Mouse (Mus musculus): ENCODE measurements at regions not wholly inside any gene's neighbourhood (a gene's known extent, or its start where the extent isn't known, plus 50 kb on each side); places are given as distances from the start of the nearest gene placed in this dataset.

GRCm38 (mm10) chr12:74527190-74527621 lies 211.0 kb upstream of the Gm11042 start:
- no peak for DNase-seq (ENCODE audit: low read depth, low spot score)
- WGBS = 70% methylated on average over 2 of the region's 2 CpGs

- DNase-seq (ENCODE audit: low read depth, low spot score) = no peak
These were observed 207.8 kb upstream of the Gm11042 start for GRCm38 (mm10) chr12:74523988-74524387.

- no peak for DNase-seq (ENCODE audit: low read depth, low spot score)
These were observed 201.8 kb upstream of the Gm11042 start for GRCm38 (mm10) chr12:74518032-74518431.

GRCm38 (mm10) chr12:74516527-74516926 lies 200.3 kb upstream of the Gm11042 start:
- DNase-seq (ENCODE audit: low read depth, low spot score) = no peak
- WGBS = 72% methylated on average over 3 of the region's 3 CpGs

More at GRCm38 (mm10) chr12:74518032-74518431, 201.8 kb upstream of the Gm11042 start:
- 94% methylated on average over 6 of the region's 6 CpGs for WGBS

- WGBS = 65% methylated on average over 2 of the region's 2 CpGs
- no peak for DNase-seq (ENCODE audit: low read depth, low spot score)
These were observed 186.6 kb upstream of the Gm11042 start for GRCm38 (mm10) chr12:74502791-74503190.

DNA sequence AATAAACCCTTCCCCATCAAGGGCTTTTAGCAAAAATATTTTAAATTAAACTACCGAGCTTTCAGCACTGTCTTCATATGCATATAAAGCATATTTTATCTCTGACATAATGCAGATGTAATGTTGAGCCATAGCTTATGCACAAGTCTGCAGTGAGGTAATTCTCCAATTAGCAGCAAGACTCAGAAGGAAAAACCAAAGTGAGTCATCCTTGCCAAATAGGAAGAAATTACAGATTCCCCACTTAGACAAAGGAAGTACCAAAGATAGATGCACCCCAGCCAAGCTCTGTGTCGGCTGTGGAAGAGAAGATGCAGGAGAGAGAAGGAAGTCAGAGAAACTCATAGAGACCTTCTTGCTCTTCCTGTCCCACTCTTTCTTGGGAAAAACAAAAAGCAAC lies 161.4 kb upstream of the Gm11042 start:
- WGBS = 54% methylated on average over 2 of the region's 2 CpGs
- DNase-seq (ENCODE audit: low read depth, low spot score) = no peak

DNA sequence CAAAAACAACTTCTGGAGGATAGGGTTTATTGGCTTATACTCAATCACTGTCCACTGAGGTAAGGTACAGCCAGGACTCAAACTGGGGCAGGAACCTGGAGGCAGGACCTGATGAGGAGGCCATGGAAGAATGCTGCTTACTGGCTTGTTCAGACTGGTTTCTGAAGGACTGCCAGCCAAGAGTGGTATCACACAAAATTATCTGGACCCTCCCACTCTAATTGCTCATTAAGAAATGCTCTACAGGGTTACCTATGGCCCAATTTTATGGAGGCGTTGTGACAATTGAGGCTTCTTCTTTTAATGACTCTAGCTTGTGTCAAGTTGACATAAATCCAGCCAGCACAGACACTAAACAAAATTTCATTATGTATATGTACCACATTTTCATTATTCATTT lies 158.5 kb upstream of the Gm11042 start:
- no peak for DNase-seq (ENCODE audit: low read depth, low spot score)
- WGBS = 87% methylated on average over 1 of the region's 1 CpGs

GRCm38 (mm10) chr12:74458521-74458920 lies 142.3 kb upstream of the Gm11042 start:
- WGBS = 25% methylated on average over 4 of the region's 4 CpGs
- DNase-seq (ENCODE audit: low read depth, low spot score) = no peak

- DNase-seq (ENCODE audit: low read depth, low spot score) = no peak
These were observed 136.3 kb upstream of the Gm11042 start for GRCm38 (mm10) chr12:74452375-74453090.

GRCm38 (mm10) chr12:74448248-74448647 lies 132.1 kb upstream of the Gm11042 start:
- WGBS = 70% methylated on average over 4 of the region's 4 CpGs
- DNase-seq (ENCODE audit: low read depth, low spot score) = no peak

More at GRCm38 (mm10) chr12:74452375-74453090, 136.3 kb upstream of the Gm11042 start:
- WGBS = 57% methylated on average over 4 of the region's 4 CpGs

GRCm38 (mm10) chr12:74434874-74435273 lies 118.7 kb upstream of the Gm11042 start:
- WGBS = 76% methylated on average over 4 of the region's 4 CpGs

DNA sequence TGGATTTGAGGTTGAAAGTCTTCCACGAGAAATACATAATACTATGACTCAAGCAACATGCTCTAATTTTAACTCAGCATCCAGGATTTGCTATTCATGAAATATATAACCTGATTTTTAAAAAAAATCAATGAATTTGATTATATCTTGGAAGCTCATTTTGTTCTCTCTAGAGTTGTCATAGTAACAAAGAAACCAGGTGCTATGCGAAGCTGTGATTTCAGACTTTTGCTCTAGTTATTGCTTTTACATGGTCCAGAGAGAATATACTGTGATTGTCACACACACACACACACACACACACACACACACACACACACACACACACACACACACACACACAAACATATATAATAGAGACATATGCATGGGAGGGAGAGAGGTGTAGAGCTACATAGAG lies 98.5 kb upstream of the Gm11042 start:
- no peak for DNase-seq (ENCODE audit: low read depth, low spot score)
- WGBS = 88% methylated on average over 2 of the region's 2 CpGs

More at GRCm38 (mm10) chr12:74434874-74435273, 118.7 kb upstream of the Gm11042 start:
- no peak for DNase-seq (ENCODE audit: low read depth, low spot score)

DNA sequence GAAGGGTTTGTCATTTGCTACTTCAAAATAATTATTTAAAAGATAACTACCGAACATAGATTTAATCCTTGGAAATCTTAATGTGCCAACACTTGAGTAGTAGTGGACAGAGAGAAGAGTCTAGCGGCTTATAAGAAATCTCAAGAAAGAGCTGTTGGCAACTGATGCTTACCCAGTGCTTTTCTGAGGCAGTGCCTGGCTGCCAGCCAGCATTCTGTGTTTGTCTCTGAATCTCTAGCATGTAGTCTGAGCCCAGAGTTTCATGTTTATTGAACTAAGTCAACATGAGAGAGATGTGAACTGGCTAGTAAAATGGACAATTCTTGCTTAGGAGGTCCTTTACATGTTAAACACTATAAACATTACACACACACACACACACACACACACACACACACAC lies 94.3 kb upstream of the Gm11042 start:
- 73% methylated on average over 2 of the region's 2 CpGs for WGBS

GRCm38 (mm10) chr12:74407591-74408095 lies 91.4 kb upstream of the Gm11042 start:
- WGBS = 66% methylated on average over 3 of the region's 3 CpGs
- no peak for DNase-seq (ENCODE audit: low read depth, low spot score)

More for the DNA sequence above, 94.3 kb upstream of the Gm11042 start:
- no peak for DNase-seq (ENCODE audit: low read depth, low spot score)

DNA sequence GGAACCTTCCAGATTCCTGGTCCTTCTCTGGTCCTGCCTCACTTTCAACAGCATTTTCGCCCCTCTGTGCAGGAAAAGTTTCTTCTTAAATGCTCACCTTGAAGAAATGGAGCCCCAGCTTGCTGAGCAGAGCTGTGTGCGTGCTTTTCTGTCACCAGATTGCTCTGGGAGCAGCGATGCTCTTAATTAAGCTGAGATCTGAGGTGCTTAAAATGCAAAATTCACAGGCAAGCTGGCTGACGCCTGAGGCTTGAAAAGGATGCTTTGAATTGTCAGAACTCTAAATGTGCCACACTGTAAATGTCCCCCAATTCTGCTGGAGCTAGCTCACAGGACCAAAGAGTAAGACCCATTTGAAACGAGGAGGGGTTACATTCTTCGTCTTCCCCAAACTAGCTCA lies 73.6 kb upstream of the Gm11042 start:
- DNase-seq (ENCODE audit: low read depth, low spot score) = no peak
- WGBS = 75% methylated on average over 6 of the region's 6 CpGs

Data from large intestine, adult 2 months (tissue).